Mouse (Mus musculus): Measurements from ENCODE around the gene Tmprss9. TPM values are rescaled to one million over a fixed set of nuclear protein-coding genes. Genes with fewer than 3 reads are reported as not detected.

Tmprss9 gene
- polyA plus RNA-seq, 1 experiment from 2014 or later: 0.25 TPM

DNA sequence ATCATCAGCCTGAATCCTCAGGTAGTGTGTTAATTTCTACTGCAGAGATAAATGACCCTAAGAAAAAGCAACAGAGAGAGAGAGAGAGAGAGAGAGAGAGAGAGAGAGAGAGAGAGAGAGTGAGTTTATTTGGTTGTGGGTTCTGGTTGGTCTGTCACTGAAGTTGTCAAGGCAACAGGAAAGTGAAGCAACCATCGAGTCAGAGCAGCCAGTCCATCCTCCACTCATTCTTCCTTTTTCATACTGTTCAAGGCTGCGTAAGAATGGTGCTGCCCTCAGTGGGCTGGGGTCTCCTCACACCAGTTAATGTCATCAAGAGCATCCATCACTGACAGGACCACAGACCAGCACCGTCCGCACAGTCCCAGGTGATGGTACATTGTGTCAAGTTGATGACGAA, 72.6 kb downstream of the Tmprss9 start:
- Histone ChIP-seq H3K27ac (ENCODE audit: low read length) (no peak overlapping the region), H3K27me3 (replicated peaks; ENCODE audit: control insufficient read depth, insufficient read depth, low read length) (no peaks in the 10 kb centered on the region), H3K4me3 (replicated peaks; ENCODE audit: low read length) (no peak overlapping the region), H3K36me3 (ENCODE audit: control insufficient read depth, insufficient read depth) (no peaks in the 10 kb centered on the region), H3K4me1 (replicated peaks; ENCODE audit: control insufficient read depth, insufficient read depth, low read length) (peaks cover 17% of the 10 kb centered on the region), H3K9me3 (ENCODE audit: control insufficient read depth, low read length) (no peaks in the 10 kb centered on the region), H3K9ac (replicated peaks; ENCODE audit: low read depth, low read length) (no peak overlapping the region), H3K4me2 (ENCODE audit: low read length) (no peak overlapping the region)
- ATAC-seq: no peak
- 84% methylated on average over 5 of the region's 5 CpGs for WGBS

- H3K4me3 ChIP-seq (replicated peaks; ENCODE audit: low read length): no peak overlapping the region
- no peak for ATAC-seq
- 64% methylated on average over 14 of the region's 14 CpGs for WGBS
- no peak overlapping the region for H3K27ac ChIP-seq (ENCODE audit: low read length)
- H3K9ac ChIP-seq (replicated peaks; ENCODE audit: low read depth, low read length): no peak overlapping the region
- H3K9me3 ChIP-seq (ENCODE audit: control insufficient read depth, low read length): no peaks in the 10 kb centered on the region
- H3K4me1 ChIP-seq (replicated peaks; ENCODE audit: control insufficient read depth, insufficient read depth, low read length): no peaks in the 10 kb centered on the region
- H3K4me2 ChIP-seq (ENCODE audit: low read length): no peak overlapping the region
- H3K27me3 ChIP-seq (replicated peaks; ENCODE audit: control insufficient read depth, insufficient read depth, low read length): no peaks in the 10 kb centered on the region
- no peaks in the 10 kb centered on the region for H3K36me3 ChIP-seq (ENCODE audit: control insufficient read depth, insufficient read depth)
Observed at GRCm38 (mm10) chr10:80946684-80947437, 75.2 kb downstream of the Tmprss9 start.

- Histone ChIP-seq H3K4me1 (replicated peaks; ENCODE audit: control insufficient read depth, insufficient read depth, low read length) (no peaks in the 10 kb centered on the region), H3K9me3 (ENCODE audit: control insufficient read depth, low read length) (no peaks in the 10 kb centered on the region), H3K4me2 (ENCODE audit: low read length) (no peak overlapping the region), H3K27me3 (replicated peaks; ENCODE audit: control insufficient read depth, insufficient read depth, low read length) (no peaks in the 10 kb centered on the region), H3K36me3 (ENCODE audit: control insufficient read depth, insufficient read depth) (no peaks in the 10 kb centered on the region), H3K9ac (replicated peaks; ENCODE audit: low read depth, low read length) (no peak overlapping the region), H3K27ac (ENCODE audit: low read length) (no peak overlapping the region), H3K4me3 (replicated peaks; ENCODE audit: low read length) (no peak overlapping the region)
- WGBS: 35% methylated on average over 2 of the region's 2 CpGs
- ATAC-seq: no peak
Observed at GRCm38 (mm10) chr10:80947802-80948201, 76.2 kb downstream of the Tmprss9 start.

- no peak for ATAC-seq
- Histone ChIP-seq H3K4me3 (replicated peaks; ENCODE audit: low read length) (no peak overlapping the region), H3K4me1 (replicated peaks; ENCODE audit: control insufficient read depth, insufficient read depth, low read length) (no peaks in the 10 kb centered on the region), H3K4me2 (ENCODE audit: low read length) (no peak overlapping the region), H3K9ac (replicated peaks; ENCODE audit: low read depth, low read length) (no peak overlapping the region), H3K9me3 (ENCODE audit: control insufficient read depth, low read length) (no peaks in the 10 kb centered on the region), H3K36me3 (ENCODE audit: control insufficient read depth, insufficient read depth) (no peaks in the 10 kb centered on the region), H3K27ac (ENCODE audit: low read length) (no peak overlapping the region), H3K27me3 (replicated peaks; ENCODE audit: control insufficient read depth, insufficient read depth, low read length) (no peaks in the 10 kb centered on the region)
- 26% methylated on average over 6 of the region's 6 CpGs for WGBS
Observed at GRCm38 (mm10) chr10:80948570-80948969, 76.9 kb downstream of the Tmprss9 start.

DNA sequence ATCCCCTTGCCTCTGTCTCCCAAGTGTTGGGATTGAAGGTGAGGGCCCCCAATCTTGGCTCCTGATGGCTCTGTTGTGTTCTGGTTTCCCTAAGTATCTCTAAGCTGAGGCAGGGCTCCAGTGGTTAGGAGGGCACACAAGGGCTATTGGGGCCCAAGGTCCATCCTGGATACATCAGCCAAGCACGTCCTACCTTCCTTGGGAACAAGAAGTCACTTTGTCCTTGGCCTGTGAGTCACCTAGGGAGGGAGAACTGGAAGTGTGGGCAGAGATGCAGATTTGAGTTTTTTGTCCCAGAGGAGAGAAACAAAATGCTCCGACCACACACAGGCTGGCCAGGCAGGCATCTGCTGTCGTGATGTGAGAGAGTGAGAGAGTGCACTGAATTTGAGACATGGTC, 77.4 kb downstream of the Tmprss9 start:
- no peaks in the 10 kb centered on the region for H3K36me3 ChIP-seq (ENCODE audit: control insufficient read depth, insufficient read depth)
- no peak overlapping the region for H3K9ac ChIP-seq (replicated peaks; ENCODE audit: low read depth, low read length)
- no peak overlapping the region for H3K4me3 ChIP-seq (replicated peaks; ENCODE audit: low read length)
- 68% methylated on average over 3 of the region's 3 CpGs for WGBS
- no peaks in the 10 kb centered on the region for H3K9me3 ChIP-seq (ENCODE audit: control insufficient read depth, low read length)
- no peak for ATAC-seq
- H3K4me2 ChIP-seq (ENCODE audit: low read length): no peak overlapping the region
- H3K27ac ChIP-seq (ENCODE audit: low read length): no peak overlapping the region
- no peaks in the 10 kb centered on the region for H3K27me3 ChIP-seq (replicated peaks; ENCODE audit: control insufficient read depth, insufficient read depth, low read length)
- no peaks in the 10 kb centered on the region for H3K4me1 ChIP-seq (replicated peaks; ENCODE audit: control insufficient read depth, insufficient read depth, low read length)

MicroRNAs encoded within 50 kb of the gene (microRNA counts, 519-probe panel; counts per million panel counts)
- not detected for microRNA mmu-miR-1982

Small RNA genes within 50 kb of the gene (microRNA-seq; reads per million reads assigned to microRNA genes)
- 5.6 reads per million, percentile 23 among the genes with 10 or more reads in this experiment for gene Mir1982

Other genes starting within 250 kb of the Tmprss9 start
- gene Csnk1g2, start 249.0 kb upstream of the Tmprss9 start, polyA plus RNA-seq (2015; fragmentation: Nextera tagmentation; extraction: Ambion mirVana): 91.3 and 96.9 TPM in 2 replicates
- 75.2 and 79.7 TPM in 2 replicates for gene Btbd2, start 214.8 kb upstream of the Tmprss9 start, polyA plus RNA-seq (2015; fragmentation: Nextera tagmentation; extraction: Ambion mirVana)
- 57.1 and 61.2 TPM in 2 replicates for gene Mknk2, start 193.7 kb upstream of the Tmprss9 start, polyA plus RNA-seq (2015; fragmentation: Nextera tagmentation; extraction: Ambion mirVana)
- 56.9 and 59.4 TPM in 2 replicates for gene Mob3a, start 169.9 kb upstream of the Tmprss9 start, polyA plus RNA-seq (2015; fragmentation: Nextera tagmentation; extraction: Ambion mirVana)
- gene Izumo4, start 169.7 kb upstream of the Tmprss9 start, polyA plus RNA-seq (2015; fragmentation: Nextera tagmentation; extraction: Ambion mirVana): 32.5 and 44.1 TPM in 2 replicates
- gene Ap3d1, start 129.6 kb upstream of the Tmprss9 start, polyA plus RNA-seq (2015; fragmentation: Nextera tagmentation; extraction: Ambion mirVana): 101 and 102 TPM in 2 replicates
- gene Dot1l, start 116.6 kb upstream of the Tmprss9 start, polyA plus RNA-seq (2015; fragmentation: Nextera tagmentation; extraction: Ambion mirVana): 17.4 and 22.5 TPM in 2 replicates
- gene Sf3a2, start 73.7 kb upstream of the Tmprss9 start, polyA plus RNA-seq (2015; fragmentation: Nextera tagmentation; extraction: Ambion mirVana): 62.6 and 65.1 TPM in 2 replicates
- 129 and 143 TPM in 2 replicates for gene Plekhj1, start 73.2 kb upstream of the Tmprss9 start, polyA plus RNA-seq (2015; fragmentation: Nextera tagmentation; extraction: Ambion mirVana)
- gene Amh, start 66.6 kb upstream of the Tmprss9 start, polyA plus RNA-seq (2015; fragmentation: Nextera tagmentation; extraction: Ambion mirVana): 0.15 TPM in 1 of 2 replicates, not detected in the other
- gene Jsrp1, start 58.4 kb upstream of the Tmprss9 start, polyA plus RNA-seq (2015; fragmentation: Nextera tagmentation; extraction: Ambion mirVana): not detected in 2 replicates
- gene Oaz1, start 45.2 kb upstream of the Tmprss9 start, polyA plus RNA-seq (2015; fragmentation: Nextera tagmentation; extraction: Ambion mirVana): 1,342 and 1,351 TPM in 2 replicates
- 6.0 and 9.3 TPM in 2 replicates for gene Lingo3, start 27.8 kb upstream of the Tmprss9 start, polyA plus RNA-seq (2015; fragmentation: Nextera tagmentation; extraction: Ambion mirVana)
- gene Lsm7, start 16.6 kb upstream of the Tmprss9 start, polyA plus RNA-seq (2015; fragmentation: Nextera tagmentation; extraction: Ambion mirVana): 223 and 228 TPM in 2 replicates
- 64.9 and 78.6 TPM in 2 replicates for gene Sppl2b, start 16.6 kb upstream of the Tmprss9 start, polyA plus RNA-seq (2015; fragmentation: Nextera tagmentation; extraction: Ambion mirVana)
- gene Timm13, start 29.1 kb downstream of the Tmprss9 start, polyA plus RNA-seq (2015; fragmentation: Nextera tagmentation; extraction: Ambion mirVana): 298 and 299 TPM in 2 replicates
- gene Lmnb2, start 46.4 kb downstream of the Tmprss9 start, polyA plus RNA-seq (2015; fragmentation: Nextera tagmentation; extraction: Ambion mirVana): 53.2 and 59.8 TPM in 2 replicates
- gene Gadd45b, start 58.2 kb downstream of the Tmprss9 start, polyA plus RNA-seq (2015; fragmentation: Nextera tagmentation; extraction: Ambion mirVana): 5.8 and 7.0 TPM in 2 replicates
- gene Gng7, start 143.1 kb downstream of the Tmprss9 start, polyA plus RNA-seq (2015; fragmentation: Nextera tagmentation; extraction: Ambion mirVana): 41.0 and 47.4 TPM in 2 replicates
- gene Diras1, start 153.8 kb downstream of the Tmprss9 start, polyA plus RNA-seq (2015; fragmentation: Nextera tagmentation; extraction: Ambion mirVana): 37.6 and 45.4 TPM in 2 replicates
- 48.1 and 54.0 TPM in 2 replicates for gene Slc39a3, start 165.6 kb downstream of the Tmprss9 start, polyA plus RNA-seq (2015; fragmentation: Nextera tagmentation; extraction: Ambion mirVana)
- 325 and 344 TPM in 2 replicates for gene Sgta, start 188.3 kb downstream of the Tmprss9 start, polyA plus RNA-seq (2015; fragmentation: Nextera tagmentation; extraction: Ambion mirVana)
- 69.4 and 70.4 TPM in 2 replicates for gene Thop1, start 198.2 kb downstream of the Tmprss9 start, polyA plus RNA-seq (2015; fragmentation: Nextera tagmentation; extraction: Ambion mirVana)
- 0.17 and 0.66 TPM in 2 replicates for gene Creb3l3, start 227.0 kb downstream of the Tmprss9 start, polyA plus RNA-seq (2015; fragmentation: Nextera tagmentation; extraction: Ambion mirVana)
- 210 and 213 TPM in 2 replicates for gene Map2k2, start 234.1 kb downstream of the Tmprss9 start, polyA plus RNA-seq (2015; fragmentation: Nextera tagmentation; extraction: Ambion mirVana)

All from forebrain, embryonic 16.5 days (tissue).